In the genomic region with DNA sequence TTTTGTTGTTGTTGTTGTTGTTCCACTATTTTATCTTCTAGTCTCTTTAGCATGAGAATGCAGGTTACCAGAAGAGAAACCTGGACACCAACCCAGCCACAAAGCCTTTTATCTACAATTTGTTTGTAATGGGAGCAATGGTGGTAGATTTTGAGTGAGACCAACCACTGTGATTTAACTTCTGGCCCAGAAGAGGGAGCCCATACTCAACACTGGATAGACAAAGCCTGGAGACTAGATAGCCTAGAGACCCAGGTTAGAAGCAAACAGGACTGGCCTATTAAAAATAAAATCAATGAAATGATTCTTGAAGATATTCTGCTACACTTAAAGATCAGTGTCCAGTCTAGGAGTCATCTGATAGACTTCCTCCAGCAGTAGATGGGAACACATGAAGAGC, we compare ENCODE assay signal across 27 mouse cellular contexts.
DNase-seq lines count a peak whose midpoint lies in the region; ATAC-seq and TF ChIP-seq lines count a peak whose summit lies in the region.
"Had no signal": no experiment of that assay in that cellular context is flagged by ENCODE, and none has a peak within 500 bp of the region (broad histone marks: within the 10 kb centered on the region; RNA-seq: fewer than 3 reads in every experiment).

No protein-coding gene starts in this region.

- TF ChIP-seq POLR2A in cortical plate, adult 2 months (IDR thresholded peaks at IDR 0.05; ENCODE audit: extremely low read depth, insufficient read depth, low read length) = no peak

- peak; percentile 73 for ATAC-seq in kidney, embryonic 14.5 days (ENCODE audit: low FRiP score, low TSS enrichment)
- ATAC-seq in midbrain, embryonic 14.5 days (ENCODE audit: low FRiP score, low TSS enrichment) = no peak
- no peak for ATAC-seq in midbrain, embryonic 16.5 days
- ATAC-seq in activated CD4-positive, CD25-positive, alpha-beta regulatory T cell, adult 4 months = no peak
- ATAC-seq: CD4-positive, CD25-positive, alpha-beta regulatory T cell, adult 4 months; hindbrain, postnatal 0 days; lung, postnatal 0 days; Patski had no signal

- H3K9ac ChIP-seq in kidney, embryonic 14.5 days (ENCODE audit: low read depth, low read length) = no peak overlapping the region
- H3K9ac ChIP-seq in midbrain, embryonic 14.5 days (replicated peaks; ENCODE audit: low read length) = no peak overlapping the region
- H3K9ac ChIP-seq in midbrain, embryonic 16.5 days (ENCODE audit: low read depth, low read length) = no peak overlapping the region
- H3K9ac ChIP-seq: embryonic facial prominence, embryonic 12.5 days; forebrain, embryonic 12.5 days; heart, embryonic 12.5 days; limb, embryonic 15.5 days had no signal

- no peaks in the 10 kb centered on the region for H3K9me3 ChIP-seq in kidney, embryonic 14.5 days (ENCODE audit: control insufficient read depth, low read length)
- H3K9me3 ChIP-seq in midbrain, embryonic 14.5 days (ENCODE audit: control insufficient read depth, low read length) = no peaks in the 10 kb centered on the region
- no peaks in the 10 kb centered on the region for H3K9me3 ChIP-seq in midbrain, embryonic 16.5 days (replicated peaks; ENCODE audit: control insufficient read depth, low read length, poor library complexity, severe bottlenecking)
- H3K9me3 ChIP-seq: embryonic facial prominence, embryonic 12.5 days; forebrain, embryonic 12.5 days; heart, embryonic 12.5 days; limb, embryonic 15.5 days had no signal

- no peak overlapping the region for H3K27ac ChIP-seq in kidney, embryonic 14.5 days (ENCODE audit: low read depth, low read length)
- no peak overlapping the region for H3K27ac ChIP-seq in midbrain, embryonic 14.5 days (replicated peaks; ENCODE audit: low read depth, low read length)
- no peak overlapping the region for H3K27ac ChIP-seq in midbrain, embryonic 16.5 days (ENCODE audit: low read length)
- no peak overlapping the region for H3K27ac ChIP-seq in cortical plate, adult 2 months (ENCODE audit: insufficient read depth, low read length)
- H3K27ac ChIP-seq: embryonic facial prominence, embryonic 12.5 days; forebrain, embryonic 12.5 days; hindbrain, postnatal 0 days; limb, embryonic 15.5 days had no signal

- TF ChIP-seq CTCF in cortical plate, adult 2 months (IDR thresholded peaks at IDR 0.05; ENCODE audit: extremely low read depth, insufficient read depth, low read length) = peak; percentile 45; the same call in 1 of the 2 replicates

- peak; percentile 12 for DNase-seq in embryo, embryonic 11 days
- DNase-seq in embryo, embryonic 9.5 days (ENCODE audit: extremely low spot score) = no peak
- DNase-seq in kidney, postnatal 4 days = no peak
- DNase-seq in midbrain, embryonic 14.5 days = peak; percentile 15
- DNase-seq: adrenal gland, adult 8-10 months; cerebellum, adult 2 months; cerebellum, postnatal 36 days; gastrocnemius, postnatal 14 days; heart, adult 11 months; heart, postnatal 14 days; kidney, adult 11 months; kidney, postnatal 10 days; left cerebral cortex, postnatal 4 days; thymus, postnatal 14 days had no signal

- no peak overlapping the region for H3K4me3 ChIP-seq in kidney, embryonic 14.5 days (ENCODE audit: low read length)
- H3K4me3 ChIP-seq in midbrain, embryonic 14.5 days (replicated peaks; ENCODE audit: low read depth, low read length) = no peak overlapping the region
- H3K4me3 ChIP-seq in midbrain, embryonic 16.5 days (ENCODE audit: low read depth, low read length) = no peak overlapping the region
- no peak overlapping the region for H3K4me3 ChIP-seq in cortical plate, adult 2 months (ENCODE audit: insufficient read depth, low read length)
- H3K4me3 ChIP-seq: embryonic facial prominence, embryonic 12.5 days; forebrain, embryonic 12.5 days; heart, embryonic 12.5 days; limb, embryonic 15.5 days had no signal

- H3K4me1 ChIP-seq in kidney, embryonic 14.5 days (ENCODE audit: control insufficient read depth, insufficient read depth, low read length) = no peaks in the 10 kb centered on the region
- H3K4me1 ChIP-seq in midbrain, embryonic 14.5 days (ENCODE audit: control insufficient read depth, insufficient read depth, low read length) = no peaks in the 10 kb centered on the region
- no peaks in the 10 kb centered on the region for H3K4me1 ChIP-seq in midbrain, embryonic 16.5 days (ENCODE audit: control insufficient read depth, insufficient read depth, low read length)
- no peaks in the 10 kb centered on the region for H3K4me1 ChIP-seq in cortical plate, adult 2 months (ENCODE audit: control insufficient read depth, insufficient read depth, low read length)
- H3K4me1 ChIP-seq: embryonic facial prominence, embryonic 12.5 days; forebrain, embryonic 12.5 days; heart, embryonic 12.5 days; limb, embryonic 15.5 days had no signal

- H3K36me3 ChIP-seq in kidney, embryonic 14.5 days (ENCODE audit: control insufficient read depth, insufficient read depth, low read length) = no peaks in the 10 kb centered on the region
- no peaks in the 10 kb centered on the region for H3K36me3 ChIP-seq in midbrain, embryonic 14.5 days (ENCODE audit: control insufficient read depth, insufficient read depth, low read length)
- H3K36me3 ChIP-seq in midbrain, embryonic 16.5 days (ENCODE audit: control insufficient read depth, insufficient read depth, low read length) = no peaks in the 10 kb centered on the region
- H3K36me3 ChIP-seq: embryonic facial prominence, embryonic 12.5 days; forebrain, embryonic 12.5 days; heart, embryonic 12.5 days; limb, embryonic 15.5 days had no signal

- H3K27me3 ChIP-seq in kidney, embryonic 14.5 days (ENCODE audit: control insufficient read depth, insufficient read depth, low read length) = no peaks in the 10 kb centered on the region
- no peaks in the 10 kb centered on the region for H3K27me3 ChIP-seq in midbrain, embryonic 14.5 days (ENCODE audit: control insufficient read depth, insufficient read depth, low read length)
- no peaks in the 10 kb centered on the region for H3K27me3 ChIP-seq in midbrain, embryonic 16.5 days (ENCODE audit: control insufficient read depth, insufficient read depth, low read depth, low read length)
- H3K27me3 ChIP-seq: embryonic facial prominence, embryonic 12.5 days; forebrain, embryonic 12.5 days; heart, embryonic 12.5 days; limb, embryonic 15.5 days; Patski had no signal

- H3K4me2 ChIP-seq in kidney, embryonic 14.5 days (replicated peaks; ENCODE audit: low read depth, low read length) = no peak overlapping the region
- no peak overlapping the region for H3K4me2 ChIP-seq in midbrain, embryonic 14.5 days (ENCODE audit: low read length)
- no peak overlapping the region for H3K4me2 ChIP-seq in midbrain, embryonic 16.5 days (ENCODE audit: low read length)
- H3K4me2 ChIP-seq: embryonic facial prominence, embryonic 12.5 days; forebrain, embryonic 12.5 days; heart, embryonic 12.5 days; limb, embryonic 15.5 days; midbrain, embryonic 11.5 days had no signal

Comparison
In these comparisons a context has a peak if more than half of its experiments do, and no peak if none do; other contexts are left out.
1. DNase-seq: peak in embryo, embryonic 11 days (single experiment) and midbrain, embryonic 14.5 days (single experiment); none in embryo, embryonic 9.5 days (single experiment) and kidney, postnatal 4 days (0 of 2).